Mouse (Mus musculus) hindbrain, embryonic 14.5 days (tissue): ENCODE data around the gene Qpctl. TPM values are rescaled to one million over a fixed set of nuclear protein-coding genes. Genes with fewer than 3 reads are reported as not detected.
"Not testable (repeated sequence)": the region's sequence is repeated elsewhere in the genome, so short reads cannot be mapped to it uniquely, and the experiment has no call there.

Source experiments
- ATAC-seq: fragments of 200-750 bp; cut with Nextera tagmentation; 2 replicates; pipeline ENCODE4 v1.8.0; 2017; ENCODE audit warnings: moderate number of reproducible peaks, mild to moderate bottlenecking, moderate TSS enrichment, moderate library complexity; ENCODE audit not compliant: low FRiP score
- DNase-seq: peaks from one replicate; pipeline ENCODE4 v3.0.0-alpha.2; 2015; ENCODE audit warnings: low spot score
- H3K27ac ChIP-seq: fragments of 300-500 bp; sonication (generic); 2 replicates; pipeline ENCODE4 v1.5.1; 2014; ENCODE audit warnings: mild to moderate bottlenecking, moderate library complexity
- H3K27me3 ChIP-seq: fragments of 300-500 bp; sonication (generic); 2 replicates; pipeline ENCODE4 v1.6.1; 2014; ENCODE audit warnings: mild to moderate bottlenecking, low read length, mixed read lengths; ENCODE audit not compliant: control insufficient read depth, insufficient read depth
- H3K36me3 ChIP-seq: fragments of 300-500 bp; sonication (generic); replicated peaks from 2 replicates; pipeline ENCODE4 v1.6.1; 2014; ENCODE audit not compliant: control insufficient read depth, insufficient read depth
- H3K4me1 ChIP-seq: fragments of 300-500 bp; sonication (generic); replicated peaks from 2 replicates; pipeline ENCODE4 v1.6.1; 2014; ENCODE audit warnings: antibody characterized with exemption, low read length, mixed read lengths; ENCODE audit not compliant: control insufficient read depth, insufficient read depth
- H3K4me2 ChIP-seq: fragments of 300-500 bp; sonication (generic); replicated peaks from 2 replicates; pipeline ENCODE4 v1.6.1; 2014; ENCODE audit warnings: mild to moderate bottlenecking, moderate library complexity
- H3K4me3 ChIP-seq: fragments of 300-500 bp; sonication (generic); replicated peaks from 2 replicates; pipeline ENCODE4 v1.5.1; 2014; ENCODE audit warnings: mild to moderate bottlenecking, low read length
- H3K9ac ChIP-seq: fragments of 300-500 bp; sonication (generic); 2 replicates; pipeline ENCODE4 v1.6.1; 2014
- H3K9me3 ChIP-seq: fragments of 300-500 bp; sonication (generic); 2 replicates; pipeline ENCODE4 v1.6.1; 2016; ENCODE audit warnings: low read length; ENCODE audit not compliant: control insufficient read depth
- WGBS: fragments of 180-500 bp; shearing (Covaris S2); extraction: QIAGEN DNeasy Blood & Tissue Kit; methylation state at CpG from one replicate; pipeline ENCODE4 v1.1.7; 2014; 5-methylcytosine and 5-hydroxymethylcytosine counted together
- polyA plus RNA-seq: library from polyadenylated mRNA; unstranded; fragments of >200 nt; fragmentation: Nextera tagmentation; extraction: Ambion mirVana; gene quantifications from 2 replicates; pipeline ENCODE4 v1.2.1, GENCODE M21; 2014

The Qpctl gene
- polyA plus RNA-seq, 1 experiment from 2014 or later = 19.1 TPM

GRCm38 (mm10) chr7:19157160-19157800 is 8.2 kb upstream of the Qpctl start:
- Histone ChIP-seq H3K4me1 (0 out of 2 replicates have a peak, but pooled peaks cover 8% of the 10 kb centered on the region), H3K4me3 (peak overlapping the region; percentile 10; the same call in 1 of the 2 replicates), H3K27me3 (peaks cover 17% of the 10 kb centered on the region), H3K9me3 (no peaks in the 10 kb centered on the region), H3K27ac (peak overlapping the region; percentile 52), H3K36me3 (peaks cover 28% of the 10 kb centered on the region), H3K9ac (peak overlapping the region; percentile 44), H3K4me2 (peak overlapping the region; percentile 46)
- DNase-seq (peak; percentile 83), ATAC-seq (peak; percentile 72)
- WGBS = 6% methylated on average over 30 of the region's 30 CpGs

- no peak overlapping the region for H3K27ac ChIP-seq
- 66% methylated on average over 13 of the region's 13 CpGs for WGBS
Measured at GRCm38 (mm10) chr7:19155825-19156475, 6.9 kb upstream of the Qpctl start.

DNA sequence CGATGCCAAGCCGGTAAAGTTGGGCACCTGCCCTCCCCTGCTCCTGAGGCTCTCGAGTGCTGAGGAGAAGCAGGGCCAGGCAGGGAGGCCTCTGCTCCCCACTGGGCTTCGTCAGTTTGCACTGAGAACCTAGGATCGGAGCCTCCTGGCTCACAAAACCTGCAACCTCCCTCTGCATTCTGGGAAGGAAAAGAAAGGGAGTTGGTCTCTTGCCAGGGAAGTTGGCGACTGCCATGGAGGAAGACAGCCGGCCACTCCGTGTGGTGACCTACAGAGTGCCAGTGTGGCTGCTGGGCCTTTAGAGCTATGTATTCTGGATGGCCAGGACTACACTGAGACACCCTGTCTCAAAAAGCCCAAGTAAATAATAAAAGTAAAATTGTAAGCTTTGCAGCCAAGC is 5.7 kb upstream of the Qpctl start:
- no peak overlapping the region for H3K27ac ChIP-seq
- no peak for DNase-seq
- H3K36me3 ChIP-seq = peaks cover 39% of the 10 kb centered on the region
- no peak overlapping the region for H3K9ac ChIP-seq
- no peak overlapping the region for H3K4me3 ChIP-seq
- H3K4me2 ChIP-seq = no peak overlapping the region
- WGBS = 76% methylated on average over 8 of the region's 8 CpGs
- peaks cover 11% of the 10 kb centered on the region for H3K4me1 ChIP-seq
- peaks cover 5% of the 10 kb centered on the region for H3K27me3 ChIP-seq
- no peaks in the 10 kb centered on the region for H3K9me3 ChIP-seq
- no peak for ATAC-seq

More at GRCm38 (mm10) chr7:19155825-19156475, 6.9 kb upstream of the Qpctl start:
- DNase-seq = no peak
- Histone ChIP-seq H3K4me3 (no peak overlapping the region), H3K9ac (no peak overlapping the region), H3K4me2 (no peak overlapping the region), H3K27me3 (peaks cover 17% of the 10 kb centered on the region), H3K36me3 (peaks cover 39% of the 10 kb centered on the region), H3K9me3 (no peaks in the 10 kb centered on the region), H3K4me1 (0 out of 2 replicates have a peak, but pooled peaks cover 8% of the 10 kb centered on the region)
- ATAC-seq = no peak

DNA sequence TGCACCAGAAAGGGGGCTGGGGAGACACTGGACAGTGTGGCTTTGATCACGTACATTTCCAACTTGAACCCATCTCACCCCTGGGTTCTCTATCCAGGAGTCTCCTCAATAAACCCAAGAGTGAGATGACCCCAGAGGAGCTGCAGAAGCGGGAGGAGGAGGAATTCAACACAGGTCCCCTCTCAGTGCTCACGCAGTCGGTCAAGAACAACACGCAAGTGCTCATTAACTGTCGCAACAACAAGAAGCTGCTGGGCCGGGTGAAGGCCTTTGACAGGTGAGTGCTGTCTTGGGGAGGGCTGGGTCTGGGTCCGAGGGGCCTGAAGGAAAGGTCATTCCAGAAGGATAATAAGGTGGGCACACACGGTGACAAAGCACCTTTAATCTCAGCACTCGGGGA is 2.0 kb upstream of the Qpctl start:
- H3K4me1 ChIP-seq = peaks cover 18% of the 10 kb centered on the region
- H3K27me3 ChIP-seq, H3K9ac ChIP-seq, H3K4me2 ChIP-seq, H3K4me3 ChIP-seq, H3K9me3 ChIP-seq, DNase-seq, H3K27ac ChIP-seq, ATAC-seq: not testable (repeated sequence)
- peaks cover 39% of the 10 kb centered on the region for H3K36me3 ChIP-seq
- 92% methylated on average over 10 of the region's 10 CpGs for WGBS

DNA sequence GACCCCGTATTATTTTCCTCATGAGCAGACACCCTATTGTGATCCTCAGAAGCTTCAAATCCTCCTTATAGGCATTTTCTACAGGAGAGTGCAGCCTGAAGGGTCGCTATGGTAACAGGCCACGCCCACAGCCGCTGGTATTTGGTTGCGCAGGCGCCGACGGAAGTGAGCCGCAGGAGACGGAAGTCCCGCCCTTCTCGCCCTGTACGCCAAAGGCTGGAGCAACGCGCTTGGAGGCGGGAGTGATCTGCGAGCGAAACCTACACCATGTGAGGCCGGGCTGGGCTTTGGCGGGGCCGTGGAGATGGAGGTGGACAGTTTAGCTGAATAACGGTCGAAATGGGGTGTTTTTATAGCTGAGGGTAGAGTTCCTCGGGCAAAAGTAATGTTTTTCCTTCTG is 535 bp upstream of the Qpctl start, which contains the start of gene Snrpd2:
Gene Snrpd2, plus strand, starts transcription at position 97 of the 400 bp plus-strand sequence.
- Histone ChIP-seq H3K9ac (peak within 1 kb of the TSS; percentile 74), H3K27me3 (no peaks in the 10 kb centered on the region), H3K4me3 (peak within 1 kb of the TSS; percentile 59), H3K36me3 (peaks cover 43% of the 10 kb centered on the region), H3K4me1 (peaks cover 18% of the 10 kb centered on the region), H3K9me3 (no peaks in the 10 kb centered on the region), H3K4me2 (peak within 1 kb of the TSS; percentile 73), H3K27ac (peak within 1 kb of the TSS; percentile 81)
- peak; percentile 99 for DNase-seq
- WGBS = under 1% methylated on average over 24 of the region's 24 CpGs
- peak; percentile 89 for ATAC-seq

DNA sequence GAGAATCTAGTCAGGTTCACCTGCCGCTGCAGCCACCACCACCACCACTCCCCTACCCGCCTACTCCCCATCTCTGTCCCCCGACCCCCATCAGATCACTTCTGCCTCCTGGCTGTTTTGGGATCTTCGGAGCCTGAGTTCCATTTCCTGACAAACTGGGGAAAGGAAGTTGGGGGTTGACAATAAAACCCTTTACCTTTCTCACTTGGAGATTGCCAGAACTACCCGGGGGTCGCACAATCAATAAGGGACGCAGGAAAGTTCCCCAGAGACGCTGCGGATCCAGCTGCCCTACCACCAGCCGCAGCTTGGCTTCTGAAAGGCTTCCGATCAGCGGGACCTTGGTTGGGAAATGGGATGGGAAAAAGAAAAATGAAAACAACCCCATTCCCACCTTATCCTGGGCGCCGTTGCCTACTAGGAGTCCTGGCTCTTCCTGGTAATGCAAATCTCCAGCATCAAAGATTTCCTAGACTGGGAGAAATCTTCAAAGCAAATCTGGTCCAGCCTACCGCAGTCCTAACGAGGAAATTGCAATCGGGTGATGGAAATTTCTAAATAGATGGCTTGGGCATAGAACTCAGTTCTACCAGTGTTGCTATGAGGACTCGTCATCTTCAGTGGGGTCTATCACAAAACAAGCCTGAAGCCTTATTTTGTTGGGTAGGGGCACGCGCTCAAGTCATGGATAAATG is 764 bp downstream of the Qpctl start:
- peaks cover 18% of the 10 kb centered on the region for H3K4me1 ChIP-seq
- ATAC-seq = no peak
- H3K4me3 ChIP-seq = peak overlapping the region; percentile 59
- peak overlapping the region; percentile 81 for H3K27ac ChIP-seq
- DNase-seq = no peak
- no peaks in the 10 kb centered on the region for H3K27me3 ChIP-seq
- WGBS = 14% methylated on average over 20 of the region's 20 CpGs
- no peaks in the 10 kb centered on the region for H3K9me3 ChIP-seq
- peaks cover 30% of the 10 kb centered on the region for H3K36me3 ChIP-seq
- peak overlapping the region; percentile 73 for H3K4me2 ChIP-seq
- H3K9ac ChIP-seq = peak overlapping the region; percentile 74

- WGBS = 65% methylated on average over 6 of the region's 6 CpGs
- Histone ChIP-seq H3K9ac (no peak overlapping the region), H3K4me2 (peak overlapping the region; percentile 73), H3K27ac (no peak overlapping the region), H3K4me3 (peak overlapping the region; percentile 59; the same call in 1 of the 2 replicates), H3K36me3 (peaks cover 28% of the 10 kb centered on the region), H3K4me1 (peaks cover 18% of the 10 kb centered on the region), H3K9me3 (no peaks in the 10 kb centered on the region), H3K27me3 (no peaks in the 10 kb centered on the region)
- no peak for DNase-seq
- no peak for ATAC-seq
Measured at GRCm38 (mm10) chr7:19147497-19148045, 1.5 kb downstream of the Qpctl start.

DNA sequence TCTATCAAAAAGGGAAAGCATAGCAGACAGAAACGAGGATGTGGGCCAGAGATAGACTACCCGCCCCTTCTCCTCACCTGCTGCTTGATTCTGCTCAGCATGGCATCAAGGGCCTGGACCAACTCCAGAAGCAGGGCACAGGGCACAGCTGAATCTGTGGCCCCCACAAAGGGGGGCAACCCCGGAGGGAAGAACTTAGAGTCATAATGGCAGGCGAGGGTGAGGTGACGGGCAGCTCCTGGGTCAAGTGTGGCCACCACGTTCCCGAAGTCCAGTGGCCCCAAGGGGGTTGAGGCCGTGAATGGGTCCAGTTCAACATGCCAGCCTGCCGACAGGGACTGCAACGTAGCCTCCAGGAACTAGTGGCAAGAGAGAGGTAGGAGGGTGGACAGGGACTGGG is 2.3 kb downstream of the Qpctl start:
- H3K4me2 ChIP-seq = no peak overlapping the region
- ATAC-seq = no peak
- no peak overlapping the region for H3K4me3 ChIP-seq
- H3K27ac ChIP-seq = no peak overlapping the region
- peaks cover 18% of the 10 kb centered on the region for H3K4me1 ChIP-seq
- no peaks in the 10 kb centered on the region for H3K9me3 ChIP-seq
- no peak overlapping the region for H3K9ac ChIP-seq
- WGBS = 93% methylated on average over 10 of the region's 10 CpGs
- no peak for DNase-seq
- peaks cover 21% of the 10 kb centered on the region for H3K36me3 ChIP-seq
- no peaks in the 10 kb centered on the region for H3K27me3 ChIP-seq

- Histone ChIP-seq H3K9me3 (no peaks in the 10 kb centered on the region), H3K27ac (no peak overlapping the region), H3K4me3 (no peak overlapping the region), H3K4me2 (no peak overlapping the region), H3K4me1 (no peaks in the 10 kb centered on the region), H3K9ac (no peak overlapping the region), H3K36me3 (peaks cover 74% of the 10 kb centered on the region), H3K27me3 (no peaks in the 10 kb centered on the region)
- ATAC-seq = no peak
- no peak for DNase-seq
- 50% methylated on average over 5 of the region's 5 CpGs for WGBS
Measured at GRCm38 (mm10) chr7:19137380-19137779, 11.7 kb downstream of the Qpctl start.
